Mouse (Mus musculus): Measurements from ENCODE around the gene Kcnk16.
A peak's percentile ranks its signal among the peaks of the same experiment; 100 is the strongest.

The Kcnk16 gene

DNA sequence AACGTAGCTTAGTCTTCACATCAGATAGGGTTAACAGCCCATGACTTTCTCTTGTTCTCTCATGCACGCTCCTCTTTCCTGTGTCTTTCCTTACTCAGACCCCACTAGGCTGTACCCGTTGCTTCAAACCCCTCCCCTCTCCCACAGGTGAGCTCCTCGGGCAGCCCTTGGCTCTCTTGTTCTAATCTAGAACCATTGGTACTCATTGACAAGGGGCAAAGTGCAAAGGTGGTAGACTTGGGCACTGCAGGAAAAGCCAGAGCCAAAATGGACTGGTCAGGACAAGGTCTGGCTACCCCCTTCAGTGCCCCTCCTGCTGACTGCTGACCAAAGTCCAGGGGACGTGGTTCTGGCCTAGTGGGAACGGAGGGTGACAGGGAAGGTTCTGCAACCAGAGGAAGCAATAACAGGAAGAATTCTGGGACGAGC, 38.9 kb downstream of the Kcnk16 start:
- DNase-seq, result peak; percentile 82 to 94

DNA sequence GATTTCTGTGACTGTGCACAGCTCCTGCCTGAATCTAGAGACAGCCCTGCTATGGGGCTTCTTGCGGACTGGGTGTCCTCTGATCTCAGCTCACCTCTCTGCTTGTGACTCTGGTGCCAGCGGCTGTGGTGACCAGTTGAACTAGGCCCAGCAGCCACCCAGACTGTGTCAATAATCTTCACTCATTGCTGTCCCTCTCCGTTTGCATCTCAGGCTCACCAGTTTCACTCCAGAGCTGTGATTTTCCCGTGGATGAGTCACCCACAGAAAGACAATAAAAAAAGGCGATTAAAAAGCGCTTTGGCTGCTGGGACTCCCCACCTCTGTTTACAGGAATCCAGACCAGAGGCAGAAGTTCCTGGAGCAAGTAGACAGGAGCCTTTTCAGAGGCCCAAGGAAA, 39.6 kb downstream of the Kcnk16 start:
- no peak for DNase-seq

DNA sequence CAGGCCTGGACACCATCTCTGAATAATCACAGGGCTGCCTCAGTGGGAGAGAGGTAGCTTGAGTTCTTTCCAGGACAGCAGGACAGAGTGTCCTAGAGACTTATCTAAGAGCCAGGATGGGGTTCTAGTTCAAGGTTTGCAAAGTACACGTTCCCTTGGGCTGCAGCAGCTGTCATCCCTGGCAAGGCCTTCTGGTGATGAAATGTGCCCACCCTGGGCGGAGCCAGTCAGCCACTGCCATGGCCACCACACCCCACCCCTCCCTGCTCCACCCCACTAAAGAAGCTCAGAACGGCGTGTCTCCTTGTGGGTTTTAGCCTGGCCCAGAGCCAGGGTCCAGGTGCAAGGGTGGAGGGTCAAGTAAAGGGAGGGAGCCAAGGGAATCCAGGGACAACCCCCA, 40.7 kb downstream of the Kcnk16 start:
- peak; percentile 91 to 92 for DNase-seq

DNA sequence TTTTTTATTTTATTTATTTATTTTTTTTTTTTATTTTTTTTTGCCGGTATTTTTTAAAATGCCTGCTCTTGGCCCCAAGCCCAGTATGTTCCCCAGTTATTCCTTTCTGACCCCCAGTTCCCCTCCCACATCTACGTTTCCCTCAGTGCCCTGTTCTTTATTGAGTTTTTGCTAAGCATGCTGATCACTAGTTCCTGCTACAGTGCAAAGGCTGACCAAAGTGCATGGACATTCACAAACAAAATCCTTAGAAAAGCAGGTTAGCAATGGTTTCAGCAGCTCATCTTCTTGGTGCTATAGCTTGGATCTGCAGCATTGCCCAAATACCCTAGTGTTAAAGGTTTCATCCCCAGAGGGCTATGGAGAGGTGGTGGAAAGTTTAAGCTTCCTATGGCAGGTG, 42.0 kb downstream of the Kcnk16 start:
- peak in 1 of 2 experiments; percentile 46 for DNase-seq

DNA sequence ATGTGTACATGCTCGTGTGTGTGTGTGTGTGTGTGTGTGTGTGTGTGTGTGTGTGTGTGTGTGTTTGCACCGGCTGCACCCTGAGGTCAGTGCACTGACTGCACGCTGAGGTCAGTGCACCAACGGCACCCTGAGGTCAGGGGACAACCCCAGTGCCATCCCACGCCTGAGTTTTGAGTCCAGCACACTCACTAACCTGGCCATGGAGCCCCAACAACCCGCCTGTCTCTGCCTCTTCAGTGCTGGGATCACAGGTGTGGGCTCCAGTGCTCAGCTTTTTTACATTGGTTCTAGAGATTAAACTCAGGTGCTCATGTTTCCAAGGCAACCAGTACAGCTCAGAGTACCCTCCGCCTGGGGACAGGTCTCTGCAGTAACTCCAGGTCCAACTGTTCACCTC, 42.5 kb downstream of the Kcnk16 start:
- DNase-seq, result peak in 1 of 2 experiments; percentile 45

DNA sequence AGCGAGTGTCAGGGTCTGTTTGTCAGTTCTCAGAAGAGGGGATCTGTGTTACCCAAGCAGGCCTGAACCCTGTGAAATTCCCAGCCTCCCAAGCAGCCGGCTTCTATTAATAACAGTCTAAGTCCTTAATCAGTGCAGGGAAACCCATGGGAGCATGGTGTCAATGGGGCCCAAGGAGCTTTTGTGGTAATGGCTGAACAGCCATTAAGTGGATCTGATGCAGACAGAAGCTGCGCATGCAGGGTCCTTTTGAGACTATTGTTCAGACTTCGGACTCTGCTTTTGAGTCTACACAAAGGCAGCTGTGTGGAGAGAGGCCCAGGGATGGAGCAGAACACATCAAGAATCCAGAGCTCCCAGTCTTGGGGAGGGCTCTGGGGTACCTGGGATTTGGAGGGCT, 43.5 kb downstream of the Kcnk16 start:
- no peak for DNase-seq

DNA sequence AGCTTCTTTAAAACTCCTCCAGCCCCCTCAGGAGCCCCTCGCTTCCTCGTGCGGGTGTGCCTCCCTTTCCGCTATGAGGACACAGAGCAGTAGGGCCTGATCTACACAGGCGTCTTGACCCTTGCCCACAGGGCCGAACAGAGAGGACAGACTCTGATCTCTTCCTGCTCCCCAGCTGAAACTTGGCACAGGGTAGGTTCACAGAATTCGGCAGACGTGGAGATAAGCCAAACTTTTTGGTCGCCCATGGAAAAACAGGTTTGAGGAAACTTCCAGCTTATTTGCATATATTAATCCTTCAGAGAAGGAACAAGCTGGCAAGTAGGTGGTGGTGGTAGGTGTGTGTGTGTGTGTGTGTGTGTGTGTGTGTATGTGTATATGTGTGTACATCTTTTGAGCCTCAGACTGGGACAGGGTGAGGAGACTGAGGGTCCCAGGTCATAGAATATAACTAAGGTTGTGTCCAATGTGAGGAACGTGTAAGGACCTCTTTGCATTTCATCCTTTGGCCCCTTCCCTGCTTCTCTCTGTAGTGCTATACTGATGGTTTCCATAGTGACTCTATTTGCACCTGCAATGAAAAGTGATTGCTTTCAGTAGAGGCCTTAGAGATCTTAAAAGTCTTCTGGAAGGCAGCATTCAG, 44.3 kb downstream of the Kcnk16 start:
- peak; percentile 76 to 86 for DNase-seq

DNA sequence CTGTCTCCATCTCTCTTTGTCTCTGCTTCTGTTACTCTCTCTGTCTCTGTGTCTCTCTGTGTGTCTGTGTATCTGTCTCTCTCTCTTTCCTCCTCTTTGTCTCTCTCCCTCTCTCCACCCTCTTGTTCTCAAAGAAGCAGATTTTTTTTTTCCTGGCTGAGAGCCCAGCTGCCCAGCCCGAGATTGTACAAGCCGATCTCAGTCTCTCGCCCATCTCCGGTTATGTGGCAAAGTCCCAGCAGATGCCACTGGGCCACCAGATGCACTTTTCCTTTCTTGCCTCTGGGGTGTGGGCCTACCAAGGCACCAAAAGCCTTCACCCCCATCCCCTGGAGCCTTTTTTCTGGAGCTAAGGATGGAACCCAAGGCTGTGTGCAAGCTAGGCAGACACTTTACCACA, 44.8 kb downstream of the Kcnk16 start:
- DNase-seq, result peak; percentile 86

DNA sequence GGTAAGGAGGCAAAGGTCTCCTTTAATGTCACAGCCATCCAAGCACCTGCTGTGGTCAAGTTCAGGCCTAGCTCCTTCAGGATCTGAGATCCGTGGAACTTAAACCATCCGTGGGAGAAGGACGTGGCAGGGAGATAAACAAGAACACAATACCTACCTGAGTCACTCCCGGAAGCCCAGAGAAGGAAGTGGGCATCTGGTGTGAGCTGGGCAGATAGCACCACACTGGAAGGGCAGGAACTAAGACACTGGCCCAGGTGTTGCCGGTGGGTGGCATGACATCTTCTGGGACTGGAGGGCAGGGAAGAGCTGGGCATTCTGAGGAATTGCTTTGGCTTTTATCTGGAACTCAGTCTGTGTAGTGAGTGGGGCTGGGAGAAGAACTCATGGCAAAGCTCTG, 45.7 kb downstream of the Kcnk16 start:
- no peak for DNase-seq

DNA sequence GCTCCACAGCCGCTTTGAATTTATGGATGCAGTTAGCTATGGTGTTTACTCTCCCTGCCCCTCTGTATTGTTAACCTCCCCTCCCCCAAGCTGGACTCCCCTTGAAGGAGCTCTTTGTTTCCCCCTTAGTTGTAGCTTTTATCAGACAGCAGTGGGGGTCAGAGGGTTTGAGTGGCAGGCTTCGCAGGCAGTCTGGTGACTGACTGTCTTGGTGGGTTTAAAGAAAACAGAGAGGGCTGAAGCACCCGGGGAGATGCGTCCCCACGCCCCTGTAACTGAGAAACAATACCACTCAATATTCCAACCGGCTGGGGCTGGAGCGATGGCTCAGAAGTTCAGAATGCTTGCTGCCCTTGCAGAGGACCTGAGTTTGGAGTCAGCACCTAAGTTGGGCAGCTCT, 47.9 kb downstream of the Kcnk16 start:
- no peak for DNase-seq

DNA sequence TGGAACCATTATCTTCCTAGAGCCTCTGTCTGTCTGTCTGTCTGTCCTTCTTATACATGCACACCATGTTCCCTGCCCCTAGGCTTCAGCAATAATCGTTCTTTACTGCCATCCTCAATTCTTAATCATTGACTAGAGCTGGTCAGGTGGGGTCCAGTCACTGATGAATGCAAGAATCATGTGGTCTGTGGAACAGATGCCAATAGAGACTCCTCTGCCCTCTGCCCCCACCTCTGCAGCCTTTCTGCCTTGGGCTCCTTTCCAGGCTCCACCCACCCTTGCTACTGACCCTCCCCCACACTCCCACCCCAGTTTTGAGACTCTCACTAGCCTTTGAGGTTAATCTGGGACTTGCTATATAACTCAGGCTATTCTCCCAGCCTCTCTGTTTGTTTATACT, 49.1 kb downstream of the Kcnk16 start:
- DNase-seq, result peak; percentile 83 to 91

DNA sequence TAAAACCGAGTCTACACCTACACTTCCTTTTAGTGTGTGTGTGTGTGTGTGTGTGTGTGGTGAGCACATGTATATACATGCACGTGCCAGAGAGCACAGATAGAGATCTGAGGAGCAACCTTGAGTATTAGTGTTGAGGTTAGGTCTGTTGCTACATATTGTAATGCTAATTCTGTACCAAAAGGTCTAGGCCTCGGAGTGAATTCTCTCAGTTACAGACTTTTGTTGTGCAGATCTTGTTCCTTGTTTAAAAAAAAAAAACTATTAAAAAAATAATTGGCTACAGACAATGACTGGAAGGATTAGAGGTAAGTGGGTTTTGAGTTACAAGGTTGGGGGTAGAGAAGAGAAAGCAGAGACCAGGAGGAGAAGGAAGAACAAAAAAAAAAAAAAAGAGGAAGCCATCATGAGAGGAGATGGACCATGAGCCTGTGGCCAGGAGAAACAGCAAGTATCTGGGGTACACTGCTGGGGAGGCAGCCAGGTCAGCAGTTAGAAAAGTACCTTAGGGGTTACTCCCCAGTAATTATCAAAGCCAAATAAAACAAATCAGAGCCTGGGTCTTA, 51.6 kb downstream of the Kcnk16 start:
- DNase-seq, result no peak

DNA sequence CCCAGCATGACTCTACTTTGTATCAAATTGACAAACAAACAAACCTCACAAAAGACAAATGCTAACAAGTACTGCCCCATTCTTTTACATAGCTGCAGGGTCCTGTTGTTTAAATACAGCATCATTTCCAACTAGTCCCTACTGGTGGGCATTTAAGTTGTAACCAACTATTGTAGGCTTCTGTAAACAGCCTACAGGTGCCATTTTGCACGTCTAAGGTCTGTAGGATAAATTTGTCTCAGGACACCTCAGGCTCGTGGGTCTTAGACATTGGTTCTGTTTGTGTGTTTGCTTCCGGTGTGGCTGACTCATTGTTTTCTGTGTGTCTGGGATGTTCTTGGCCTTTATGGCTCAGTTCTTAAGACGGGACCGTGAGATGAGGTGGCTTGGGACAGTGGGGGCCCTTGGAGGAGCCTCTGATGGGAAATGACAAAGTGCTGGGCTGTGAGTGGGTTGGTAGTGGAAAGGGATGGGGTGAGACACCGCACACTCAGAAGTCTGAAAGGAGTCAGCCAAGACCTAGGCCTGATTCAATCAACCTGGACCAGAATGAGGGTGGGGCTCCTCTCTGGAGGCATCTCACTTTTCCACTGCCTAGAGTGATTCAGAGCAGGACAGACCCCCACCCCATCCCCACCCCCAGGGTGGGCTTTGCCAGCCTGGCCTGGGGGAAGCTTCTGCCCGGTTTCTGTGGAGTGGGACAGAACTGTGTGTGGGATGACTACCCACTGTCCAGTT, 52.3 kb downstream of the Kcnk16 start:
- no peak for DNase-seq

DNA sequence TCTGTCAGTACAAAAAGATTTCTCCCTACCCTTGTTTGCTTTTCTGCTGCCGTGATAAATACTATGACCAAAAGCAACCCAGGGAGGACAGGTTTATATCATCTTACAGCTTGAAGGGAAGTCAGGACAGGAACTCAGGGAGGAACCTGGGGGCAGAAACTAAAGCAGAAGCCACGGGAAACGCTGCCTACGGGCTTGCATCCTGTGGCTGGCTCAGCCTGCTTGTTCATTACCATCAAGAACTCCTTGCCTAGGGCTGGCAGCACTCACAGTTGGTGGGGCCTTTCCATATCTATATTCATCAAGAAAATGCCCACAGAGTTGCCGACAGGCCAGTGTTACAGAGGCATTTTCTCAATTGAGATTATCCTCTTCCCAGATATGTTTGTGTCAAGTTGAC, 53.2 kb downstream of the Kcnk16 start:
- DNase-seq, result no peak

DNA sequence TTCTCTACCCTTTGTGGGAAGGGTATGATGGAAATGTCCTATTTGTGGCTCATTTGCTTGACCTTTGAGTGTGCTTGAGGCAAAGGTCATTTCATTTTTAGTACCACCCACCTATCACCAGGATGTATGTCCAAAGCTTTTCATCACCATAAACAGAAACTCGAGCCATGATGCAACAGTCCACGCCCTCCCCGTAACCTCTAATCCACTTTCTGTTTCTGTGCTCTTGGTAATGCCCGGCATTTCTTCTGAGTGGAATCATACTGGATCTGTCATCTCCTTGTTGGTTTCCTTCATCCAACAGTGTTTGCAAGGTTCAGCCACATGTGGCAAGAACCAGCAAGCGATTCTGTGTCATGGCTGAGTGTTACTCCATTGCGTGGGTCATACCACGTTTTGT, 54.9 kb downstream of the Kcnk16 start:
- DNase-seq, result no peak

DNA sequence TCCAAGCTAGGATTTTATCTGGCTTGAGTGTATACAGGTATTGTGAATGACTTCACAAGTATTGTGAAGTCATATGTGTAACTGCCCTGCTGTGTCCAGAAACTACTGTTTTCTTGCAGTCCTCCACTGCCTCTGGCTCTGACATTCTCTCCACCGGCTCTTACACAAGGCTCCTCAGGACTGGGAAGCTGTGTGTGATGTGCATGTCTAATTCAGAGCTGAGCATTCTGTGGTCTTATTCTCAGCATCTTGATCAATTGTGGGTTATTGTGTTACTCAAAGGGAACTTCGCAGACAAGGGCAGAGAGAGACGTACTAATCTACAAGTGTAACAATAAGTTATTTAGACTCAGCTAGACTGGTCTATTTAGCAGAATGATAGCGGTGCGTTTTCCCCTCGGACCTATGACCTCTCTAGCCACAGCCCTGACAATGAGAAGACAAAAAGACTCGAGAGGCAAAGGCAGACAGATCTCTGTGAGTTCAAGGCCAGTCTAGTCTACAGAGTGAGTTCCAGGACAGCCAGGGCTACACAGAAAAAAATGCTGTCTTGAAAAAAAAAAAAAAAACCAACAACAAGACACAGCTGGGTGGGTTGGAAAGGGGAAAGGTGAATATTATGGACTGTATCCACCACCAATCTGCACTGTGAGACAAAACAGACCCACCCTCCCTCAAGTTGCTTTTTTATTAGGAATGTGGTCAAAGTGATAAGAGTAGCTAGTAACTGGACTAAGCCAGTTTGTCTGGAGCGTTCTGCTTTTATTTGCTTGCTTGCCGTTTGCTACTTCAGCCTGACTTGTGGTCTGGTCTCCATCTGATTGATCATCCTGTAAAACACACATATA, 57.0 kb downstream of the Kcnk16 start:
- DNase-seq, result no peak

All from kidney, postnatal 36 days (tissue).